Mouse (Mus musculus) G1E (cell line): ENCODE data around the gene Grk2. TPM values are rescaled to one million over a fixed set of nuclear protein-coding genes. Genes with fewer than 3 reads are reported as not detected.

Source experiments
- ATAC-seq: 2 replicates; pipeline ENCODE4 v1.8.0; 2016; ENCODE audit warnings: mild to moderate bottlenecking; ENCODE audit not compliant: insufficient number of reproducible peaks, poor library complexity, low FRiP score, severe bottlenecking; ENCODE audit errors: extremely low read depth
- DNase-seq: peaks from one replicate; pipeline ENCODE4 v3.0.0; 2012; ENCODE audit warnings: low spot score
- H3K27me3 ChIP-seq: 2 replicates; pipeline ENCODE4 v1.6.1; 2012; ENCODE audit warnings: mild to moderate bottlenecking, low read length, inconsistent platforms; ENCODE audit not compliant: insufficient read depth
- H3K36me3 ChIP-seq: replicated peaks from 2 replicates; pipeline ENCODE3; 2012; ENCODE audit warnings: mild to moderate bottlenecking, inconsistent platforms
- H3K4me1 ChIP-seq: 2 replicates; pipeline ENCODE4 v1.6.1; 2012; ENCODE audit warnings: low read depth, low read length, inconsistent platforms, mixed read lengths; ENCODE audit not compliant: insufficient read depth
- H3K4me3 ChIP-seq: 2 replicates; pipeline ENCODE4 v1.5.1; 2012; ENCODE audit warnings: low read depth, mild to moderate bottlenecking, inconsistent platforms, low read length, moderate library complexity, mixed read lengths
- H3K9me3 ChIP-seq: replicated peaks from 2 replicates; pipeline ENCODE4 v1.6.1; 2012; ENCODE audit warnings: inconsistent platforms
- CTCF ChIP-seq: IDR thresholded peaks from 2 replicates; pipeline ENCODE4 v1.5.1; 2012; ENCODE audit warnings: low read depth, low read length, inconsistent platforms, mixed read lengths
- GATA1 ChIP-seq: IDR thresholded peaks from 2 replicates; pipeline ENCODE4 v1.6.1; 2012; ENCODE audit warnings: borderline replicate concordance, low read length, inconsistent platforms, mixed read lengths
- GATA2 ChIP-seq: IDR thresholded peaks from 2 replicates; pipeline ENCODE4 v1.6.1; 2012; ENCODE audit warnings: low read depth, low read length, inconsistent platforms, borderline replicate concordance
- POLR2AphosphoS5 ChIP-seq: IDR thresholded peaks from 2 replicates; pipeline ENCODE4 v1.6.1; 2012; ENCODE audit warnings: low read depth, low read length, inconsistent platforms; ENCODE audit not compliant: insufficient replicate concordance
- TAL1 ChIP-seq: conservative IDR thresholded peaks from 2 replicates; pipeline ENCODE4 v1.6.1; 2012; ENCODE audit warnings: low read depth, low read length, inconsistent platforms, mixed read lengths
- polyA plus RNA-seq: library from polyadenylated mRNA; stranded (reverse); fragments of >175 nt; gene quantifications from 2 replicates; pipeline ENCODE4 v1.2.3, GENCODE M21; 2012
- total RNA-seq, 2 experiments: library from RNA; stranded (forward) in 1 of 2; stranded (reverse) in 1 of 2; fragments of 200-1000 nt in 1 of 2; fragments of >200 nt in 1 of 2; fragmentation: Nextera tagmentation in 1 of 2; gene quantifications; 2 replicates each; pipeline ENCODE4 v1.2.3; 2014 to 2017

The Grk2 gene
- total and polyA plus RNA-seq, 3 experiments, result 149 to 341 (median 335) TPM

- no peaks in the 10 kb centered on the region for H3K27me3 ChIP-seq
- no peaks in the 10 kb centered on the region for H3K9me3 ChIP-seq
- peaks cover 63% of the 10 kb centered on the region for H3K36me3 ChIP-seq
- no peak for DNase-seq
- no peak overlapping the region for H3K4me3 ChIP-seq
- H3K4me1 ChIP-seq, result peaks cover 52% of the 10 kb centered on the region
- ATAC-seq, result no peak
- TF ChIP-seq GATA1 (no peak), CTCF (no peak), POLR2AphosphoS5 (no peak), GATA2 (no peak), TAL1 (no peak)
Measured at GRCm38 (mm10) chr19:4331273-4331672, 25.3 kb upstream of the Grk2 start.

DNA sequence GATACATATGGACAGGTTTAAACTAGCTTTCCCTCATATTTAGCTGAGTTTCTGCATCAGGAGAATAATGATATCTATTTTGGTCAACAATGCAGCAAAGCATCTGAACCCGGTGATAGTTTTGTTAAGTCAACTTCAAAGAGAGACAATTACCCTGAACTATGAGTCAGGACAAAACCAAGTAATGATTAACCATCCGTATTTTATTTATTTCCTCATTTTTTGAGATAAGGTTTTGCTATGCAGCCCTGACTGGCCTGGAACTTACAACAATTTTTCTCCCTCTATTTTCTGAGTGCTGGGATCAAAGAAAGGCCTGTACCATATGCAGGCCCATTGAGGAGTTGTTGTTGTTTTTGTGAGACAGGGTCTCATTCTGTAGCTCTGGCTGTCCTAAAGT is 24.6 kb upstream of the Grk2 start:
- DNase-seq (no peak), ATAC-seq (no peak)
- no peak overlapping the region for H3K4me3 ChIP-seq
- peaks cover 52% of the 10 kb centered on the region for H3K4me1 ChIP-seq
- TF ChIP-seq POLR2AphosphoS5, result no peak
- TF ChIP-seq TAL1, result no peak
- no peak for TF ChIP-seq GATA2
- TF ChIP-seq CTCF, result no peak
- no peak for TF ChIP-seq GATA1
- no peaks in the 10 kb centered on the region for H3K9me3 ChIP-seq
- H3K36me3 ChIP-seq, result peaks cover 69% of the 10 kb centered on the region
- H3K27me3 ChIP-seq, result no peaks in the 10 kb centered on the region

DNA sequence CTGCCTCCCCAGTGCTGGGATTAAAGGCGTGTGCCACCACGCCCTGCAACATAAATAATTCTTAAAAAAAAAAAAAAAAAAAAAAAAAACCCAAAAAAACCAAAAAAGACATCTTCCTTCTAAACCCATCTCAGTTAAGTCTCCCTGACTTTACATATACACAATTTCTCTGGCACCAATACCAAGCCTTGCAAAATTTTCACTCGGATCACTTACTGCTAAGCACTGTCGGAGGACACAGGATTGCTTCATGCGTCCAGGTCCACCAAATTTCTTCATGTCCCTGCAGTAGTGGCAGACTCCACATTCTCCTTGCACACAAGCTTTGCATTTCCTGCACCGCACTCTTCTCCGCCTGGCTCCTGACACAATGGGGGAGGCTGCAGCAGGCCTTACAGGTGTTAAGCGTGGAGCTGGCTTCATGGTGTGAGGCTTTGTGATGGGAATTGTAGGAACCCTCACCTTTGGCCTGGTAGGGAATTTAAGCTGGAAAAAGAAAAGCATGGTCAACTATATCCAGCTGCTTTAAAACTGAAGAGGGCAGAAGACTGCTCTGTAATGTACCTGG is 22.8 kb upstream of the Grk2 start:
- Histone ChIP-seq H3K36me3 (peaks cover 77% of the 10 kb centered on the region), H3K4me1 (peaks cover 40% of the 10 kb centered on the region), H3K9me3 (no peaks in the 10 kb centered on the region), H3K4me3 (no peak overlapping the region), H3K27me3 (no peaks in the 10 kb centered on the region)
- no peak for DNase-seq
- TF ChIP-seq GATA1 (no peak), CTCF (no peak), TAL1 (no peak)
- ATAC-seq, result no peak

- TF ChIP-seq TAL1 (no peak), GATA2 (no peak), CTCF (no peak), POLR2AphosphoS5 (no peak), GATA1 (no peak)
- Histone ChIP-seq H3K36me3 (peaks cover 95% of the 10 kb centered on the region), H3K9me3 (no peaks in the 10 kb centered on the region), H3K4me1 (peaks cover 28% of the 10 kb centered on the region), H3K27me3 (no peaks in the 10 kb centered on the region), H3K4me3 (no peak overlapping the region)
- DNase-seq, result no peak
- no peak for ATAC-seq
Measured at GRCm38 (mm10) chr19:4326881-4327280, 20.9 kb upstream of the Grk2 start.

GRCm38 (mm10) chr19:4326106-4326505 is 20.1 kb upstream of the Grk2 start:
- no peak for ATAC-seq
- peaks cover 20% of the 10 kb centered on the region for H3K4me1 ChIP-seq

DNA sequence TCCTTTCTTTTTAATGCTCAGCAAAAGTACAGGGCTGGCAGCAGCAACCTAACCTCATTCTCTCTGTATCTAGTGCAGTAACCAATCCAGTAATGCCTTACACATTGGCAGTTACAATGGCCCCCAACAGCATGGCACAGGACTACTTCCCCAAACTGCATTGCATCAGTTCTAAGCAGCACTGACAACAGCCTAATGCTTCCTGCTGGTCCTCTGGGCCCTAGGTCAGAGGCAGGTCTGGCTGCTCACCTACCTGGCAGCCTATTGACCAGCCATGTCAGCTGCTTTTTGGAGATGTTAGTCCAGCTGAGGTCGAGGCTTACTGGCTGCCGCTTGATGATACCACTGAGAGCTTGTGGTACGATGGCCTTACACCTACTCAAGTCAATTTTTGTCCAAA is 16.1 kb upstream of the Grk2 start:
- no peak for ATAC-seq

More at GRCm38 (mm10) chr19:4326106-4326505, 20.1 kb upstream of the Grk2 start:
- Histone ChIP-seq H3K4me3 (no peak overlapping the region), H3K36me3 (peaks cover 94% of the 10 kb centered on the region), H3K9me3 (no peaks in the 10 kb centered on the region), H3K27me3 (no peaks in the 10 kb centered on the region)
- TF ChIP-seq GATA1 (no peak), GATA2 (no peak), POLR2AphosphoS5 (no peak), TAL1 (no peak), CTCF (no peak)
- no peak for DNase-seq

More for the DNA sequence above, 16.1 kb upstream of the Grk2 start:
- Histone ChIP-seq H3K36me3 (peaks cover 97% of the 10 kb centered on the region), H3K4me3 (no peak overlapping the region), H3K27me3 (no peaks in the 10 kb centered on the region), H3K4me1 (peaks cover 11% of the 10 kb centered on the region), H3K9me3 (no peaks in the 10 kb centered on the region)
- no peak for TF ChIP-seq TAL1
- TF ChIP-seq CTCF, result no peak
- TF ChIP-seq POLR2AphosphoS5, result no peak
- no peak for TF ChIP-seq GATA2
- no peak for DNase-seq
